Mouse (Mus musculus) cerebellum, adult (tissue): ENCODE measurements around the gene Rnaseh2b.

ENCODE experiments used
- ATAC-seq: cut with Nextera tagmentation; 2 replicates; pipeline ENCODE4 v1.9.2; 2017; ENCODE audit warnings: mild to moderate bottlenecking, moderate library complexity, mixed read lengths; ENCODE audit not compliant: insufficient number of reproducible peaks, low FRiP score, low TSS enrichment

Rnaseh2b gene

DNA sequence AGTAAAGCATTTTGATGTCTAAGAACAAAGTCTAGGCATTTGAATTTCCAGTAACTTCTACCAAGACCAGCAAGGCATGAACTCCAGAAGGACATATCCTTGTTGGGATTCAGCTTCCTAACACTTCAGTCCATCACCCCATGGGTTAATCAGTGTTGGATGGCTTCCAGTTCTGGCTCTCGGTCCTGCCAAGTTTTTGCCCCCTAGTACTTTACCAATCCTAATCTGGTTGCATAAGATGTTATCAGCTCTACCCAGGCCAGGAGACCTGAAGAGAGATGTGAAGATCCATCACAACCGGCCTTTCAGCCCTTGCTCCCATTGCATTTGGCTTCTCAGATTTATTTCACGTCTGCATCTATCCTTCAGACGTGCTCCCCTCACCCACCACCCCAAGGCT is 129.9 kb downstream of the Rnaseh2b start:
- no peak for ATAC-seq
